Mouse (Mus musculus) mouse trophoblast stem cell (cell line): Measurements from ENCODE around the gene Uts2.

ENCODE experiments used
- in situ Hi-C, 2 experiments: fragments of 300-500 bp; cut with MseI, MboI; formaldehyde crosslinking; loops; 2 replicates in 1 of 2; 3 replicates in 1 of 2; pipeline ENCODE4 v1.15.1; 2025

Gene Uts2

DNA sequence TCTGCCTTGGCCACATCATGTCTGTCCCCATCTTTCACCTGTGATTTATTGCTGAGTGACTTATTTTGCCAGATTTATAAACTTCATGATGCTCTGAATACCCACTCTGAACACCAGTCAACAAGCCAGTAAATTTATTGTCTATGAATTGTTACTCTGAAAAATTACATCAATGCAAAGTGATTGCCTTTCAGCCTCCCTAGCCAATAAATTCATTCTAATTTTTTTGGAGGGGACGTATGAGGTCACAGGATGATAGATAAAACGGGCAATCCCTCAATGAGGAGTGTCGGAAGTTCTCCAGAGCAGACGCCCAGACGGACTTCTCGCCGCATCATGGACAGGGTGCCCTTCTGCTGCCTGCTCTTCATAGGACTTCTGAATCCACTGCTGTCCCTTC, at the start of gene Uts2:
Uts2 (plus strand) TSS at position 301 of the 400 bp plus-strand sequence.
- in situ Hi-C loops = no loop called here

DNA sequence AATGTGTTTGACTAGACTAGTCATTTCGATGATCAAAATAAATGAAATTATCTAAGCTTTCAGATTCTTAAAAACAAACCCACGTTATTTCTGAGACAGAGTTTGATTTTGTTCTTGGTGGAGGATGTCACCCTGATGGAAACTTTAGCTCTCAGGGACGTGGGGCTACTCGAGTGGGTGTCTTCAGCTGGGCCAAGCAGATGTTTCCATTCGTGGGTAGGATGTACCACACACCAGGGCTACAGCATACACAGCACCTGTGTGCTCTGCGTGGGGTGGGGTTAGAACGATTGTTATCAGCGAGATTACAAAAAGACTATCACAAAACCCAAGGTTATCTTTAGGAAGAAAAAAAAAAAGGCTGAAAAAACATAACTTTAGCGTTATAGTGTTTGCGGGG, 45.9 kb upstream of the Uts2 start:
- in situ Hi-C loops = no loop called here

DNA sequence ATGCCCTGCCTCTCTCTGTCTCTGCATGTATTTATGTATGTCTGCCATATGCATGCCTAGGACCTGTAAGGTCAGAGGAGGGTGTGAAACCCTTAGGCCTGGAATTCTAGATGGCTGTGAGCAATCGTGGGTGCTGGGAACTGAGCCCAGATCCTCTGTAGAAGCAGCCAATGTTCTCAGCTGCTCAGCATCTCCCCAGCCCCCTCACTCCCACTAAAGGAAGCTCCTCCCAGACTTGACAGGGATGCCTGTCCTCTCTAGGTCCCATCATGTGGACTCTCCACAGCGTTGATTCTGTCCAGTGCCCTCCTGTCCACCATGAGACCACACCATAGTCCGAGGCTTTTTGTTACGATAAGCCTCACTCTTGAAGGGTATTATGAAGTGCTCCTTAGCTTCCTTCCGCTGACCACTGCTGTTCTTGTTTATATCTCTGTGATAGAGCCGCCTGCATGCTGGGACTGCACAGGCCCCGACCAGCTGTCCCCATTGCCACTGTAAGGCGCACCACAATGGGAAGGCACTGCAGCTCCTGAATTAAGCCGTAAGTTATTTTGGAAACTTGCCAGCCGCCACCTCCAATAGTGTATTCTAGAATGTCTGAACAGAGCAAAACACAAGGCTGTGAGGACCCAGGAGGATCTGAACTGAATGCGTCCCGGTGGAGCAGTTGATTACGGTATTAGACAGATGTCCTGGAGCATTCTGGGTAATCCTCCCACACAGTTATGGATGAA, 40.4 kb upstream of the Uts2 start:
- in situ Hi-C loops = no loop called here

DNA sequence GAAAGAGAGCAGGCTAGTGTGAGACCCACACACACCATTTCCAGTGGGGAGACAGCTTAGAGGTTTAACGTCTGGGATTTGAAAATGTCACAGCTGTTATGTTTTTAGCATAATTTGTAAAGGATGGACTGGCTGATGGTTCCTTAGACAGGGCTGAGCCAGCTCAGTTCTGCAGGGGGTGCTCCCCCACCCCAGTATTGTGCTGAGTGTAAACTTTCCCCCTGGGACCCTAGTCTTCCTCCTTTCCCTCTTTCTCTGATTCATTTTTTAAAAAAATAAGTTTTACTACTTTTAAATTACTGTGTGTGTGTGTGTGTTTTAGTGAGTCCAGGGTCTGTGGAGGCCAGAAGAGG, 39.8 kb upstream of the Uts2 start:
- in situ Hi-C loops = no loop called here

DNA sequence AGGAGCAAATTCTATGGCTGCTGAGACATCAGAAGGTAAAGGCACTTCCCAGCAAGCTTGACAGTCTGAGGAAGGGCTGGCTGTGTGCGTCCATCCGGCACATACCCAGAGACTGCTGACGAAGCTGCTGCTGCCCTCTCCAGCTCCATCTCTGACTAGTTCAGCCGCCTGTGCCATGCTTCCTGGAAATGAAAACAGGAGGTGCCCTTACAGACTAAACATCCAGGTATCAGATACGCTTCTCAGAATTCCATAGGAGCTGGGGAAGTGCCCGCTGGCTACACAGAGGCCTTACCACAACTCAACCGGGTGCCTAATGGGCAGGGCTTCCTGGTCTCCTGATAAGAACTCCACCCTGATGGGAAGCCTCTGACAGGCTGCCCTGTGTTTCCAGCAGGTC, 38.4 kb upstream of the Uts2 start:
- in situ Hi-C loops = no loop called here

DNA sequence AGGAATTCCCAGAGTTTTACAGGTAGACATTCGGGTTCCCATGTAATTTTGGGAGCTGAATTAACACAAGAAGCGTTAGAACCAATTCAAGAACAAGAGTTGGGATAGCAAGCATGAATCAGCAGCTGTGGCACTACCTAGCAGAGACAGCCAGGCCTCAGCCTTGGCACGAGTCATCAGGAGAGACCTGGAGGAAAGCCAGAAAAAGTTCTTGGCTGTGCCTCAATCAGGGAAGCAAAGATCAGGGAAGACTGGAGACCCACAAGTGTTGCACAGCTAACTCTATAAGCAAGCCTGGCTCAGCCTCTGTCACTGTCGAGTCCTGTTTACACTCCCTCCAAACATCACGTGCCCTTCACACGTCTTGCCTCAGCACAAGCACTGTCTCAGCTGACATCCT, 34.7 kb upstream of the Uts2 start:
- in situ Hi-C loops = no loop called here

DNA sequence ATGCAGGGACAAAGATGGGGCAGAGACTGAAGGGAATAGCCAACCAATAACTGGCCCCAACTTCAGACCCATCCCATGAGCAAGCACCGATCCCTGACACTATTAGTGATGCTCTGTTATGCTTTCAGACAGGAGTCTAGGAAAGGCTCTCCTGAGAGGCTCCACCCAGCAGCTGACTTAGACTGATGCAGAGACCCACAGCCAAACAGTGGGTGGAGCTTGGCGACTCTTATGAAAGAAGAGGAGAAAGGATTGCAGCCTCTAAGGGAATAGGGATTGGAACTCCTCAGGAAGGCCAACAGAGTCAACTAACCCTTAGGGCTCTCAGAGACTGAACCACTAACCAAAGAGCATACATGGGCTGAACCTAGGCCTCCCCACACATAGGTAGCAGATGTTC, 33.2 kb upstream of the Uts2 start:
- in situ Hi-C loops = no loop called here

DNA sequence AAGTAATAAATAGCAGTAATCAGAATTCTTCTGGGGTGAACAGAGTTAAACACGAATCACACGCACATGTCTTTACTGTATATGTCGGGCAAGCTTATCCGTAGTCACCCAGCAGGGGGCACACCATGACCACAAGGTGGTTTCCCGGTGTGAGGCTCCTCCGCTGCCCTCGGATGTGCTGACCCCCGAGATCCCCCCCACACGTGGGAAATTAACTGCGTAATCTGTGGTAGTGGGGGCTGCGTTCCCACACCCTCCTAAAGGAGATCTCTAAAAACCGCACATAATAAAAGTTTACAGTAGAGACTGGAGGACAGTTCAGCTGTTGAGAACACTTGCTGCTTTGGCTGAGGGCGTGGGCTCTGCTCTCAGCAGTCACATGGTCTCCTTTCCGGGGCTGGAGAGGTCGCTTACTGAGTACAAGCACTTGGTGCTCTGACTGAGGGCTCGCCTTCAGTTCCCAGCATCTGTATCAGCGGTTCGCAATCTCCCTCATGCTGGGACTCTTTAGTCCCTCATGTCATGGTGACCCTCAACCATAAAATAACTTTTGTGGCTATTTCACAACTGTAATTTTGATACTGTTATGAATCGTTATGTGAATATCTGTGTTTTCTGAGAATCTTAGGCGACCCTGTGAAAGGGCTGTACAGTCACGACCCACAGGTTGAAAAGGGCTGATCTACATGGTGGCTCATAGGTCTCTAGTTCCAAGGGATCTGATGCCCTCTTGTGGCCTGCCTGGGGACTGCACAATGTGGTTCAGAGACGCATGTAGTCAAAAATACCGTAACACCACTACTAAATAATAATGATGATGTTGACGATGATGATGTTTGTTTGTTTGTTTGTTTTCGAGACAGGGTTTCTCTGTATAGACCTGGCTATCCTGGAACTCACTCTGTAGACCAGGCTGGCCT, 32.0 kb upstream of the Uts2 start:
- in situ Hi-C loops = no loop called here

DNA sequence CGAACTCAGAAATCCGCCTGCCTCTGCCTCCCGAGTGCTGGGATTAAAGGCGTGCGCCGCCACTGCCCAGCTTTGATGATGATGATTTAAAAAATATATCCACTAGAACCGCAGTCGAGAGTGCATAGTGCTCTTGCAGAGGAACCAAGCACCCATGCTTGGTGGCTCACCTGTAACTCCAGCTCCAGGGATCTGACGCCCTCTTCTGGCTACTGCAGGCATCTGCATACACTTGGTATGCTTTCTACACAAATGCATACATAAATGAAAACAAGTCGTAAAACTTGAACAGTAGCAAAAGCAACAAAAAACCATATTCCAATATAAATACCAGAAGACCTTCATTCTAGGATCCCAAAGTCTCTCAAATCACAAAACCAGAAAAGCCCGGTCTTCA, 31.3 kb upstream of the Uts2 start:
- in situ Hi-C loops = no loop called here

DNA sequence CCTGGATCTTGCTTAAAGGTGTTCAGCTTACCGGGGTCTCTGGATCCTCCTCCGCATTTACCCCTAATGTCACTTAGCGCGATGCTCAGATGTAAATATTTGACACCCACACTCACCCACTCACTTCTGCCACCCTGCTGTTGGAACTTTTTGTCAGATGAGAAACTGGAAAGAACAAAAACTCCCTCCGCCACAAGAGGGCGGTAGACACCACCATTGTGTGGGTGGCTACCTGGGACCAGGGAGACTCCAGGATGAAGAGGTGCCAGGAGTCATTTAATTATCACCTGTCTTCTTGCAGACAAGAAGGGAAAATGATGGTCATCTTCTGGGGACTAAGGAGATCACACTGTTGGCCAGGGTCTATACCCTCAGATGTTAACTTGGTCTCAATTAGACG, 30.3 kb upstream of the Uts2 start:
- in situ Hi-C loops = no loop called here

DNA sequence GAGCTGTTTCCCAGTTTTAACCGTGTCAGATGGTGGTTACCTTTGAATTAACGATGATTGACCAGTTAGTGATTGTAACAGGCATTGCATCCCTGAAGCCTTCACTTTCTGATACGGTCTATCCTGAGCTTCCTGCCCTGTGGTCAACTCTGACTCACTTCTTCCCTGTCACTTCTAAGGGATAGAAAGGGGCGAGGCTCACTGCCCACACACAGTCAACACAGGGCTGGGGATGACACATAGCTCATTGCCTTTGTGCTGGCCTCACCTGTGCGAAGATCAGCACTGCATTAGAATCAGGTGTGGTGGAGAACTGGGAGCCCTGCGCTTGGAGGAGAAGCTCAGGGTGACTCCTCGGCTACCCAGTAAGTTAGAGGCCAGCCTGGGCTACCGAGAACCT, 27.9 kb upstream of the Uts2 start:
- in situ Hi-C loops = no loop called here

DNA sequence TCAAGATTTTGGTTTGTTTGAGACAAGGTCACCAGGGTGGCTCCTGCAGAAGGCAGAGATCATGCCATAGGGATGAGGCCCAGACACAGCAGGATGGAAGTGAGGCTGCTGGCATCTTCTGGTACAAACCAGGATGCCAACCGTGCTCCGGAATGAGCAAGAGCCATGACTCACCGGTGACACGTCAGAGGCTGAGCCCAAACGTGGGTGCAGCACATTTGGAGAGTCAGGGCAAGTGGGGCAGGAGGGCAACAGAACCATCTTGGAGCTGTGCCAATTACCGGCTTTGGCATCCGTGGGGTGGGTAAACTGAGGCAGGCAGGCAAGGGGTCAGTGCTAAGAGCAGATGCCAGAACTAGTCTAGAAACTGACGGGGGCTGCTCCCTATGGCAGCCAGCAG, 23.6 kb upstream of the Uts2 start:
- in situ Hi-C loops = no loop called here

DNA sequence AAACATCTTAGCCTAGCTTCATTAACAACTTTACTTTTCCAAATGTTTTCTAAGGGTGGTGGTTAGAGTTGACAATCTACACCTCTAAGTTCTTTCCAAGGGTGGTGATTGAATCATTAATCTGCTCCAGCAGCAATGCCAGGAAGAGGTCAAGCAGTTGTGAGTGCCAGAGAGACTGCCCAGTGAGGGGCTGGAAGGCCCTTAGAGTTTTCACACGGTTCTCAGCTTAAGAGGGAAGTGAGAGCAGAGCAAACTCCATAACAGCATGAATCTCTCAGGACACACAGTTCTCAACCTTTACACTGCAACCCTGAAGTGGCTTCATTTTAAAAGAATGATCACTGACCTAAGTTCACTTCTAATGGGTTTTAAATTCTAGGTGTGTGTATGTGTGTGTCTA, 21.8 kb upstream of the Uts2 start:
- in situ Hi-C loops = no loop called here

DNA sequence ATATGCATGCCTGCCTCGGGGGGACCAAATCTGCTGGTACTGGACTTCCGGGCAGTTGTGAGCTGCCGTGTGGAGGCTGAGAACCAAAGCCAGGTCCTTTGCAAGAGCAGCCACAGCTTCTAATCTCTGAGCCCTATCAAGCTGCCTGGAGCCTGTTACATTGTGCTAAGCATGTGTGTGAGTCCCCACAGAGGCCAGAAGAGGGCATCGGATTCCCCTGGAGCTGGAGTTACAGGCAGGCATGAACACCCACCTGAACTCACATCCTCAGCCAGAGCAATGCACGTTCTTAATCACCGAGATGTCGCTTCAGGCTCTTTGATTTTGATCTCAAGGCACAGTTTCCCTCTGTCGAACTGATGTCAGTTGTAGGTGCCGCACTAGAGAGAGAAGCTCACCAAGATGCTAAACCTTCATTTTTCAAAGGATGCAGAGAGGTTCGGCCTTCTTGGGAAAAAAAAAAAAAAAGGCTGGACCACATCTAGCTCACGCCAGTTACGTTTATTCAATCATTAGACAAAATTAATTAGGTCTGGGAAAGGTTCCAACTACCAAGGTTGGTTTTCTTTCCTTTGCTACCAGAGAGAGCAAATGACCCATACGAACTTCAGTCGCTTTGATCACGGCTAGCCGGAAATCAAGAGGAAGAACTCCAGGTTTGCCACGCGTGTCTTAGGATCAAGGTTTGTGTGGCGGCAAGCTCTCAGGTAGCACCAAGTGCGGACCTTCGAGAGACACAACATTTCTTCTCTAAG, 18.6 kb upstream of the Uts2 start:
- in situ Hi-C loops = no loop called here

DNA sequence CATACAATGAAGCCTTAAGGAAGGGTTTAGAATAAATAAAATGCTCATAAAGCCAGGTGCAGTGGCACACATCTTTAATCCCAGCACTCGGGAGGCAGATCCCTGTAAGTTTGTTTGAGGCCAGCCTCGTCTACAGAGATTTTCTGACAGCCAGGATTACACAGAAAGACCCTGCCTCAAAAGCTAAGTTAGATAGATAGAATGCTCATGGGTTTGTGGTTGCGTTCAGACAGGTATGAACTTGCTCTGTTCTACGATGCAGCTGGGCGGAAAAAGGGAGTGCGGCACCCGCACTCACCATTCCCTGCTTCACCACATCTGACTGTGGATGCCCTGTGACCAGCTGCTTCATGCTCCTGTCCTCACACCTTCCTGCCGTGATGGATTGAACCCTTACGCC, 17.4 kb upstream of the Uts2 start:
- in situ Hi-C loops = no loop called here

DNA sequence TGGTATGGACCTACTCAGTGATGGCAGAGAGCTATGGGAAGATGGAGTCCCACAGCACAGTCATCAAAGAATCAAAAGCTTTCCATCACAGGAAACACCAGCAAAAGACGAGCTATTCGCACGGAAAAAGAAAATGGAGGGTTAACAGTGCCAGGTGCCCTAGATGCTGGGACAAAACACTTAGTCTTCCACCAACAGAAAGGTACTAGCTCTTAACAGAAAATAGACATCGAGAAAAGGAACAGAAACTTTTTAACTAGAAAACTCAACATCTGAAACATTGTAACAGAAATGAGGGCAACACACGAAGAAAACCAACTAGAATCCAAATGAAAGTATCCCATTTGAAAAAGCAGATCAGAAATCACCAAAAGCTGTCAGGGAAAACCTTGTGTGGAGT, 16.7 kb upstream of the Uts2 start:
- in situ Hi-C loops = no loop called here

DNA sequence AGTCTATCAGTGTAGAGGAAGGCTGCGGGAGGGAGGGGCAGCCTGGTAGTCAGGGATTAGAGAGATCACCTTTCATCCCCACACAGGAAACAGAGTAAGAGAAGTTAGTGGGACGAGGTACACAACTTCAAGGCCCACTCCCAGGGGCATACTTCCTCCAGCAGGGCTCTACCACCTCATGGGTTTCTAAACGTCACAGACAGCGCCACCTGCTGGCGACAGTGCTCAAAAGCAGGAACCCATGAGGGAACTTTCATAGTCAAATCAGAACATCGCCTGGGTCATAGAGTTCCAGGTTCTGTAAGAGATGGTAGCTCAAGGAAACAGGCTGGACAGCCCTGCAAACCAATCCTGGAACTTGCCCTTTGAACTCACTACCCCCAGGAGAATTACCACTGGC, 6.7 kb upstream of the Uts2 start:
- in situ Hi-C loops = no loop called here

DNA sequence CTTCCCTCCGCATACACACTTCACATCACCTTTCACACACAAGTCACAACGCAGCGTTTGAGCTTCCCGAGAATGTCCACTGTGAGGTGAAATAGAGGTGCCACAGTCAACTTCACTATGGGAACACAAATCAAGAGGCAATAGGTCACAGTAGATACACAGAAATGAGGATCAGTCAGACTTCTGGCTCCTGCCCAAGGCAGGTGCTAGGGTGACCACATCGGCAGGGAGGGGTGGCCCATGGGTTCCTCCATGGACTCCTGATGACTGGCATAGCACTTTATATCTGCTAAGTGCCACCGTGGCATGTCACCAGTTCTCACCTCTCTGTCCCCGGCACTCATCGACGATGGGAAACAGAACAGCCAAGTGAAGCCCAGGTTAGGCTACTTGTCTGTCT, 1.7 kb downstream of the Uts2 start:
- in situ Hi-C loops = no loop called here

DNA sequence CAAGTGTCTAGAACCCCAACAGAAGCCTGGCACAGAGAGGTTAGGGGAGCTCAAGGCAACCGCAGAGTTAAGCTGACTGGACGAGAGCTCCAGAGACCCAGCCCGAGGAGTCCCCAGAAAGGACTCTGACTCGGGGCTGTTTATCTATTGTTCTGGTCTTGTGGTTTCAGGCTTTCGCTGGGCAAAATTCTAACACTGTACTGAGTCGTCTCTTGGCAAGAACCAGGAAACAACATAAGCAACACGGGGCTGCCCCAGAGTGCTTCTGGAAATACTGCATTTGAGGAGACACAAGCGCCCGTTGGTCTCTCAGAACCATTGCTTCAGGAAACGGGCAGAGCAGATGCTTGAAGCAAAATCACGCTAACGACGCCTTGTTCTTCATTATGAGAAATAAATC, 4.5 kb downstream of the Uts2 start:
- in situ Hi-C loops = no loop called here

DNA sequence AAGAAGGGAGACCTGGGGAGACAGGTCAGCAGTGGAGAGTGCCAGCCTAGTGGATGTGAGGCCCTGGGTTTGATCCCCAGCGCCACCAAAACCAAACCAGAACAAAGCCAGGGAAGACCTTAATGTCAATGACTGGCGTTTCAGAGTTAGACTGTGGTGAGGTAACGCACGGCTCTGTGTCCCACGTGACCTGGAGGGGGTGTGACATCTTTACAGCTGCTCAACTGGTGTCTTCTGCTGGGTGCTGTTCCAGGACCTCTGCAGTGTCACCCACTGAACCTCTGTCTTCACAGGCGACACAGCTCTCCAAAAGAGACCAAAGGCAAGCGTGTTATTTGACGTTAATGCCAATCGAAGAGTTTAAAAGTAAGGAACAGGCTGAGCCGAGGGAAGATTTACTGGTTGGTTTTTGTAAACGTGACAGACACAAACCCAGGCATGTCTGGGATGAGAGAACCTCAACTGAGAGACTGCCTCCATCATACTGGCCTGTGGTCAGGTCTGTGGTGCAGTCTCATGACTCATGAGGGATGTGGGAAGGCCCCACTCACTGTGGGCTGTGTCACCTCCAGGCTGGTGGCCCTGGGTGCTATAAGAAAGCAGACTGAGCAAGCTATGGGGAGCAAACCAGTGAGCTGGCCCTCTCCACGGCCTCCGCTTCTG, 8.9 kb downstream of the Uts2 start:
- in situ Hi-C loops = no loop called here

DNA sequence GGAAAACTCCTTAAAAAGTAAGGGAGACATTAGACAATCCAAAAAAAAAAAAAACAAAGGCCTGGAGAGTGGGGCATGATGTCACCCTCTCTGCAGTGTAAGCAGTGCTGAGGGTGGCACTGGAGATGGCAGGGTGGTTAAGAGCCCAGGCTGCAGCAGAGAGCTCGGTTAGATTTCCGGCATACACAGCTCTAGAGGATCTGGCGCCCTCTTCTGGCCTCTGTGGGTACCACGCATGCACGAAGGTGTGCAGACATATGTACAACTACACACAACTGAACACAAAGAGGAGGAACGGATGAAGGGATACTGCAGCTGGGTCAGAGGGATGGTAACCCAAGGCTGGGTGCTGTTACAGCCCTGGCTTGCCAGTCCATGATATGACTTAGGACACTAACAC, 10.0 kb downstream of the Uts2 start:
- in situ Hi-C loops = no loop called here

DNA sequence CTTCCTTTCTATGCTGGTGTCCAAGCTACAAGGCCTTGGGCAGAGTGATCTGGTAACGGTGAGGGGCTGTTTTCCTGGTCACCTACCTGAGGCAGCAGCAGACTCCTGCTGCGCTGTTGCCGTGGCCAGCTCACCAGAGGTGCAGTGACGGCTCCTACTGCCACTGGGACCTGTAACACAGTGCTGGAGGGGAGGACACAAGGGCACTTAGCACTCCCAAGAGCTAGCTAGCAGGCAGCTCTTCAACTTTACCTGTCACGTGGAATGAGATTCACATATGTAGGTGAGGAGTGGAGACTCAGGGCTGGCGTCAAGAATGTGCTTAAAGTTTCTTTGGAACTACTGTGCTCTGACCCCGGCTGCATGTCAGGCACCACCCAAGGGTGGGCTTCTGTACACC, 13.4 kb downstream of the Uts2 start:
- in situ Hi-C loops = no loop called here
